Mouse (Mus musculus) CH12.LX (cell line): ENCODE data around the gene Phka2. TPM values are rescaled to one million over a fixed set of nuclear protein-coding genes. Genes with fewer than 3 reads are reported as not detected.

Experiments used
- DNase-seq: peaks from one replicate; pipeline ENCODE4 v3.0.0-alpha.2; 2013; ENCODE audit errors: extremely low read depth
- H3K27ac ChIP-seq: 2 replicates; pipeline ENCODE4 v1.5.1; 2012; ENCODE audit warnings: low read depth, mild to moderate bottlenecking, control low read depth, moderate library complexity; ENCODE audit not compliant: insufficient read depth
- H3K27me3 ChIP-seq: replicated peaks from 2 replicates; pipeline ENCODE3; 2012; ENCODE audit warnings: inconsistent platforms
- H3K36me3 ChIP-seq, 2 experiments: replicated peaks in 1 of 2; 2 replicates each; pipeline versions ENCODE3 to v1.6.1; 2012; ENCODE audit warnings: inconsistent platforms in 1 of 2, low read length in 1 of 2, mild to moderate bottlenecking in 1 of 2, mixed read lengths in 1 of 2, moderate library complexity in 1 of 2; ENCODE audit not compliant: control insufficient read depth in 1 of 2, insufficient read depth in 1 of 2
- H3K4me1 ChIP-seq, 2 experiments: 2 replicates each; pipeline ENCODE4 v1.6.1; 2012; ENCODE audit warnings: inconsistent platforms in 1 of 2, moderate library complexity in 1 of 2; ENCODE audit not compliant: insufficient read depth in 2 of 2, control insufficient read depth in 1 of 2
- H3K4me2 ChIP-seq: 2 replicates; pipeline ENCODE4 v1.6.1; 2012; ENCODE audit warnings: low read depth, mild to moderate bottlenecking, control low read depth; ENCODE audit not compliant: poor library complexity, insufficient read depth, severe bottlenecking
- H3K4me3 ChIP-seq, 3 experiments: fragments of 150-350 bp in 1 of 3; sonication (generic) in 1 of 3; replicated peaks in 1 of 3; 2 replicates each; pipeline versions ENCODE3 to v1.5.1; 2011 to 2012; ENCODE audit warnings: low read depth in 2 of 3, low read length in 2 of 3, mild to moderate bottlenecking in 2 of 3, moderate library complexity in 2 of 3, control low read depth in 1 of 3, improper control_type of control experiment in 1 of 3, inconsistent platforms in 1 of 3, mixed read lengths in 1 of 3; ENCODE audit not compliant: poor library complexity in 1 of 3
- H3K79me2 ChIP-seq: replicated peaks from 2 replicates; pipeline ENCODE4 v1.6.1; 2012; ENCODE audit warnings: mild to moderate bottlenecking, moderate library complexity; ENCODE audit not compliant: control insufficient read depth, poor library complexity, insufficient read depth, severe bottlenecking; ENCODE audit errors: extremely low read depth
- H3K9ac ChIP-seq: 2 replicates; pipeline ENCODE4 v1.6.1; 2012; ENCODE audit warnings: low read depth, mild to moderate bottlenecking, control low read depth, moderate library complexity; ENCODE audit not compliant: insufficient read depth
- H3K9me3 ChIP-seq: replicated peaks from 2 replicates; pipeline ENCODE3; 2012; ENCODE audit warnings: low read length, inconsistent platforms, mixed read lengths
- BHLHE40 ChIP-seq: IDR thresholded peaks from 2 replicates; pipeline ENCODE4 v1.6.1; 2011; ENCODE audit warnings: mild to moderate bottlenecking, low read depth, low read length, improper control_type of control experiment
- CHD1 ChIP-seq: IDR thresholded peaks from 2 replicates; pipeline ENCODE4 v1.6.1; 2012; ENCODE audit warnings: low read depth, low read length, improper control_type of control experiment, inconsistent platforms
- CHD2 ChIP-seq: IDR thresholded peaks from 2 replicates; pipeline ENCODE4 v1.6.1; 2011; ENCODE audit warnings: low read length, improper control_type of control experiment
- CTCF ChIP-seq, 2 experiments: IDR thresholded peaks in 1 of 2; conservative IDR thresholded peaks in 1 of 2; 2 replicates each; pipeline ENCODE4 v1.5.1; 2011 to 2012; ENCODE audit warnings: low read depth in 2 of 2, low read length in 2 of 2, improper control_type of control experiment in 1 of 2, inconsistent platforms in 1 of 2, mild to moderate bottlenecking in 1 of 2, moderate library complexity in 1 of 2
- ELF1 ChIP-seq: IDR thresholded peaks from 2 replicates; pipeline ENCODE4 v1.6.1; 2014; ENCODE audit warnings: low read depth, mild to moderate bottlenecking, inconsistent platforms, low read length, improper control_type of control experiment
- EP300 ChIP-seq: IDR thresholded peaks from 2 replicates; pipeline ENCODE4 v1.6.1; 2011; ENCODE audit warnings: low read length, improper control_type of control experiment
- ETS1 ChIP-seq: conservative IDR thresholded peaks from 2 replicates; pipeline ENCODE4 v1.6.1; 2012; ENCODE audit warnings: low read depth, mild to moderate bottlenecking, inconsistent platforms, low read length, improper control_type of control experiment, moderate library complexity
- GABPA ChIP-seq: IDR thresholded peaks from 2 replicates; pipeline ENCODE4 v1.6.1; 2012; ENCODE audit warnings: low read depth, low read length, improper control_type of control experiment, inconsistent platforms; ENCODE audit not compliant: insufficient replicate concordance
- HCFC1 ChIP-seq: IDR thresholded peaks from 2 replicates; pipeline ENCODE4 v1.6.1; 2012; ENCODE audit warnings: low read depth, mild to moderate bottlenecking, inconsistent platforms, low read length, improper control_type of control experiment
- JUN ChIP-seq: IDR thresholded peaks from 2 replicates; pipeline ENCODE4 v1.6.1; 2011; ENCODE audit warnings: low read depth, mild to moderate bottlenecking, low read length, improper control_type of control experiment, moderate library complexity; ENCODE audit not compliant: insufficient read depth
- JUND ChIP-seq: conservative IDR thresholded peaks from 2 replicates; pipeline ENCODE4 v1.6.1; 2011; ENCODE audit warnings: low read depth, low read length, improper control_type of control experiment
- MAFK ChIP-seq: IDR thresholded peaks from 2 replicates; pipeline ENCODE4 v1.6.1; 2011; ENCODE audit warnings: low read length, improper control_type of control experiment; ENCODE audit not compliant: insufficient replicate concordance
- MAX ChIP-seq: IDR thresholded peaks from 2 replicates; pipeline ENCODE4 v1.6.1; 2011; ENCODE audit warnings: low read length, improper control_type of control experiment
- MEF2A ChIP-seq: IDR thresholded peaks from 2 replicates; pipeline ENCODE4 v1.6.1; 2014; ENCODE audit warnings: low read depth, mild to moderate bottlenecking, inconsistent platforms, low read length, improper control_type of control experiment, borderline replicate concordance
- MXI1 ChIP-seq: IDR thresholded peaks from 2 replicates; pipeline ENCODE4 v1.6.1; 2011; ENCODE audit warnings: mild to moderate bottlenecking, low read depth, low read length, improper control_type of control experiment
- MYC ChIP-seq: IDR thresholded peaks from 2 replicates; pipeline ENCODE4 v1.6.1; 2011; ENCODE audit warnings: low read depth, mild to moderate bottlenecking, improper control_type of control experiment, low read length
- NELFE ChIP-seq: IDR thresholded peaks from 2 replicates; pipeline ENCODE4 v1.6.1; 2011; ENCODE audit warnings: low read depth, low read length, improper control_type of control experiment
- PAX5 ChIP-seq: IDR thresholded peaks from 2 replicates; pipeline ENCODE4 v1.6.1; 2012; ENCODE audit warnings: low read length, inconsistent platforms, mixed read lengths
- POLR2A ChIP-seq: IDR thresholded peaks from 2 replicates; pipeline ENCODE4 v1.6.1; 2011; ENCODE audit warnings: low read depth, mild to moderate bottlenecking, improper control_type of control experiment, low read length
- RCOR1 ChIP-seq: conservative IDR thresholded peaks from 2 replicates; pipeline ENCODE4 v1.6.1; 2012; ENCODE audit warnings: low read depth, mild to moderate bottlenecking, inconsistent platforms, low read length, improper control_type of control experiment
- SMC3 ChIP-seq: IDR thresholded peaks from 2 replicates; pipeline ENCODE4 v1.6.1; 2011; ENCODE audit warnings: low read depth, low read length, improper control_type of control experiment
- TBP ChIP-seq: conservative IDR thresholded peaks from 2 replicates; pipeline ENCODE4 v1.6.1; 2011; ENCODE audit warnings: low read depth, low read length, improper control_type of control experiment
- UBTF ChIP-seq: IDR thresholded peaks from 2 replicates; pipeline ENCODE4 v1.6.1; 2012; ENCODE audit warnings: low read depth, mild to moderate bottlenecking, inconsistent platforms, low read length, improper control_type of control experiment, moderate library complexity
- USF1 ChIP-seq: IDR thresholded peaks from 2 replicates; pipeline ENCODE4 v1.6.1; 2014; ENCODE audit warnings: low read depth, mild to moderate bottlenecking, inconsistent platforms, low read length, improper control_type of control experiment
- USF2 ChIP-seq: conservative IDR thresholded peaks from 2 replicates; pipeline ENCODE4 v1.6.1; 2011; ENCODE audit warnings: low read depth, low read length, improper control_type of control experiment
- ZMIZ1 ChIP-seq: IDR thresholded peaks from 2 replicates; pipeline ENCODE4 v1.6.1; 2012; ENCODE audit warnings: low read depth, mild to moderate bottlenecking, inconsistent platforms, low read length, improper control_type of control experiment
- dilution Hi-C: fragments of 300-500 bp; cut with MboI; formaldehyde crosslinking; loops from 2 replicates; pipeline ENCODE4 v1.14.3; 2020; ENCODE audit warnings: low sequenced_read_pairs; ENCODE audit not compliant: extremely low pct_unique_long_range_greater_than_20kb, extremely low pct_ligation_motif_present
- in situ Hi-C: fragments of 300-500 bp; cut with MboI; formaldehyde crosslinking; loops from 3 replicates; pipeline ENCODE4 v1.14.3; 2019; ENCODE audit warnings: low sequenced_read_pairs, low pct_ligation_motif_present, low pct_unique_long_range_greater_than_20kb, mixed read lengths
- polyA plus RNA-seq: library from polyadenylated mRNA; unstranded; fragments of >175 nt; gene quantifications from 2 replicates; pipeline ENCODE4 v1.2.1, GENCODE M21; 2012; ENCODE audit warnings: low read depth; ENCODE audit not compliant: insufficient read length
- total RNA-seq, 2 experiments: library from RNA; depleted of rRNA; stranded (reverse); fragments of 300-350 nt in 1 of 2; fragments of >200 nt in 1 of 2; gene quantifications; 2 replicates each; pipeline ENCODE4 v1.2.3; 2012 to 2014

Gene Phka2
- total and polyA plus RNA-seq, 3 experiments = 8.2 to 12.5 (median 10.1) TPM

DNA sequence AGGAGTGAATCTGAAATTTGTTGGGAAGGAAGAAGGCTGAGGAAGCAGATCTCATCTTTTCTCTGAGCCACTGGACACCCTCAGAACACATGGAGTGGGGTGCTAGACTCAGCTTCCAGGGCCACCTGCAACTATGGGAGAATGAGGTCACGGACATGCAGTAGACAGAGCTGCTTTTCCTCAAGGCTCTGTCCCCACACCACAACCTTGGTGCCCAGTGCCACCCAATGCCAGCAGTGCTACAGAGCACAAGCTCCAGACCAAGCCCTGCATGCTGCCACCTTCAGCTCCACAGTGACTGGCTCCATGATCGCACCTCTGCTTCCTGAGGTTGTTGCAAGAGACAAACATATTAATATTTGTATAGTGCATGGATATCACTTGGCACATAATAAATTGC lies 101.3 kb downstream of the Phka2 start:
- no peak for DNase-seq
- H3K4me1 ChIP-seq = peaks cover 24 to 54% of the 10 kb centered on the region in 2 experiments; a peak in 3 of 4 replicates
- H3K36me3 ChIP-seq = no peaks in the 10 kb centered on the region
- no peaks in the 10 kb centered on the region for H3K79me2 ChIP-seq
- H3K4me2 ChIP-seq = no peak overlapping the region
- TF ChIP-seq MXI1 (no peak), MYC (no peak), ELF1 (no peak), BHLHE40 (no peak), HCFC1 (no peak), ETS1 (no peak)
- H3K9ac ChIP-seq = no peak overlapping the region
- no peak overlapping the region for H3K4me3 ChIP-seq
- H3K27ac ChIP-seq = no peak overlapping the region
- in situ Hi-C loops = no loop called here
- no peaks in the 10 kb centered on the region for H3K9me3 ChIP-seq
- H3K27me3 ChIP-seq = no peaks in the 10 kb centered on the region
- dilution Hi-C loops = no loop called here

DNA sequence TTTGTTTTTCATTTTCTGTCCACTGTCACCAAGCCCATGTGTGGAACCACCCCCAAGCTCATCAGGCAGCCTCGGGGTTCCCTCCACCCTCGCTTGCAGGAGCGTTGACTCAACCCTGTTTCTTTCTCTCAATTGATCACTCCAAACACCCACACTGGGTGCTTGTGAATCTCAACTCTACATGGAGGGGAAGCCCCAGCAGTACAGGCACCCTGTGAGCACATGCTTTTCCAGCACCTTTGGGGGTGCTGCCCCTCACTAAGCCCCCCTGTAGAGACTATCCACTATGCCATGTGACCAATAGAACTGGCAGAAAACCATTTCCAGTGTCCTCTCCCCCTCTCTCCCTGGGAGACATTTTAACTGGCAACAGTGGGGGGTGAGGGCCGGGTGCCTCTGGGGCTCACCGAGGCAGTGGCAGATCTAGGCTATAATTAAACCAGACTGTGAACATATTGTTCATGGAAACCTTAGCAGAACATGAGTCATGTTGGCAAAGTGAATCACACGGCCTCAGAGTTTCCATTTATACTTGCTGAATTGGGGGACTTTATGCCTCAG lies 102.1 kb downstream of the Phka2 start:
- no peak overlapping the region for H3K4me3 ChIP-seq
- peak; percentile 40 for DNase-seq
- dilution Hi-C loops = no loop called here
- H3K36me3 ChIP-seq = no peaks in the 10 kb centered on the region
- no peaks in the 10 kb centered on the region for H3K27me3 ChIP-seq
- TF ChIP-seq EP300 (peak; percentile 25; the same call in 1 of the 2 replicates), JUN (peak; percentile 15; the same call in 1 of the 2 replicates), MEF2A (peak; percentile 66; the same call in 1 of the 2 replicates), BHLHE40 (no peak; the same call in 1 of the 2 replicates), ELF1 (no peak), ETS1 (peak; percentile 57)
- TF ChIP-seq, all 38 proteins: peak for 4
- in situ Hi-C loops = no loop called here
- no peaks in the 10 kb centered on the region for H3K79me2 ChIP-seq
- H3K4me2 ChIP-seq = peak overlapping the region; percentile 50
- H3K9me3 ChIP-seq = no peaks in the 10 kb centered on the region
- no peak overlapping the region for H3K9ac ChIP-seq
- H3K4me1 ChIP-seq = peaks cover 19 to 46% of the 10 kb centered on the region in 2 experiments; a peak in 3 of 4 replicates
- no peak overlapping the region for H3K27ac ChIP-seq

DNA sequence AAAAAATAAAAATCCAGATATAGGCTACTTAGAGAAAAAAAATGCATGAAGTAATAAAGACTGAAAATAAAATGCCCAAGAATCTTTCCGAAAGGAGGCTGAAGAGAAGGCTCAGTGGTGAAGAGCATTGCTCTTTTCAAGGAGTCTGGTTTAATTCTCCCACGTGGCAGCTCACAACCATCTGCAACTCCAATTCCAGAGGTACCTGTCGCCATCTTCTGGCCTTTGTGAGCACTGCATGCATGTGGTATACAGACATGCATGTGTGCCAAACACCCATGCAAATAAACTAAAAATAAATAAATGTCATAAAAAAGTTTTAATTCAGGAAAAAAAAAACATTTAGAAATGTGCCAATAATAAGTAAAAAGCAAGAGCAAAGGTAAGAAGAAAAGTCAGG lies 107.9 kb downstream of the Phka2 start:
- H3K9ac ChIP-seq = no peak overlapping the region
- no peaks in the 10 kb centered on the region for H3K79me2 ChIP-seq
- peak; percentile 74 for DNase-seq
- H3K27me3 ChIP-seq = no peaks in the 10 kb centered on the region
- dilution Hi-C loops (no loop called here), in situ Hi-C loops (no loop called here)
- no peak overlapping the region for H3K27ac ChIP-seq
- no peak overlapping the region for H3K4me3 ChIP-seq
- H3K36me3 ChIP-seq = no peaks in the 10 kb centered on the region
- H3K9me3 ChIP-seq = no peaks in the 10 kb centered on the region
- peaks cover 4 to 5% of the 10 kb centered on the region in 2 experiments; a peak in 3 of 4 replicates for H3K4me1 ChIP-seq
- no peak overlapping the region for H3K4me2 ChIP-seq
- TF ChIP-seq CHD2 (no peak), USF2 (no peak), ELF1 (no peak), GABPA (no peak), NELFE (no peak), EP300 (no peak), POLR2A (no peak), PAX5 (no peak), UBTF (no peak), MAX (peak; percentile 91), JUND (no peak), TBP (no peak), SMC3 (peak; percentile 75), ZMIZ1 (no peak), USF1 (no peak), CHD1 (no peak), MAFK (no peak), MXI1 (peak; percentile 53; the same call in 1 of the 2 replicates), RCOR1 (no peak), CTCF (conservative IDR thresholded peaks at IDR 0.05 in 1 of 2, IDR thresholded peaks at IDR 0.05 in 1 of 2; ENCODE audit: low read depth in 2 of 2, low read length in 2 of 2) (peak; percentile 46 to 76; a peak in 3 of 4 replicates)
